Mouse (Mus musculus) heart, adult 2 months (tissue): ENCODE data around the gene Srp72. TPM values are rescaled to one million over a fixed set of nuclear protein-coding genes. Genes with fewer than 3 reads are reported as not detected.
"Not testable (repeated sequence)": the region's sequence is repeated elsewhere in the genome, so short reads cannot be mapped to it uniquely, and the experiment has no call there.

Experiments used
- DNase-seq, 2 experiments: peaks; one replicate each; pipeline ENCODE4 v3.0.0; 2021
- H3K27ac ChIP-seq: fragments of 200-600 bp; 2 replicates; pipeline ENCODE4 v1.8.1; 2022
- H3K27me3 ChIP-seq: fragments of 200-500 bp; 2 replicates; pipeline ENCODE4 v1.6.1; 2012; ENCODE audit warnings: mild to moderate bottlenecking, low read length, inconsistent platforms, mixed read lengths; ENCODE audit not compliant: control insufficient read depth, insufficient read depth
- H3K36me3 ChIP-seq: fragments of 200-500 bp; 2 replicates; pipeline ENCODE4 v1.6.1; 2012; ENCODE audit warnings: low read length, inconsistent platforms; ENCODE audit not compliant: control insufficient read depth, insufficient read depth
- H3K4me1 ChIP-seq: fragments of 200-500 bp; 2 replicates; pipeline ENCODE4 v1.6.1; 2011; ENCODE audit warnings: low read length; ENCODE audit not compliant: control insufficient read depth, insufficient read depth
- H3K4me3 ChIP-seq: fragments of 200-600 bp; 2 replicates; pipeline ENCODE4 v1.8.1; 2022
- H3K79me2 ChIP-seq: fragments of 200-500 bp; replicated peaks from 2 replicates; pipeline ENCODE4 v1.6.1; 2012; ENCODE audit warnings: mild to moderate bottlenecking, inconsistent platforms, low read length, moderate library complexity, mixed read lengths; ENCODE audit not compliant: control insufficient read depth, insufficient read depth
- H3K9ac ChIP-seq: fragments of 200-500 bp; 2 replicates; pipeline ENCODE4 v1.6.1; 2012; ENCODE audit warnings: low read depth, mild to moderate bottlenecking, control low read depth, inconsistent platforms, low read length, mixed read lengths
- CTCF ChIP-seq: fragments of 200-600 bp; IDR thresholded peaks from 2 replicates; pipeline ENCODE4 v1.8.1; 2022; ENCODE audit warnings: antibody characterized with exemption, mild to moderate bottlenecking, moderate library complexity
- EP300 ChIP-seq: fragments of 200-500 bp; IDR thresholded peaks from 2 replicates; pipeline ENCODE4 v1.6.1; 2011; ENCODE audit warnings: low read depth, low read length, control low read depth; ENCODE audit not compliant: insufficient read depth
- POLR2A ChIP-seq: fragments of 200-500 bp; IDR thresholded peaks from 2 replicates; pipeline ENCODE4 v1.6.1; 2011; ENCODE audit warnings: mild to moderate bottlenecking, low read depth, low read length, control low read depth; ENCODE audit not compliant: insufficient read depth
- WGBS: fragments of 180-500 bp; shearing (Covaris S2); methylation state at CpG from one replicate; pipeline ENCODE4 v1.1.7; 2018; 5-methylcytosine and 5-hydroxymethylcytosine counted together
- intact Hi-C: fragments of 180-260 bp; cut with DNase I; formaldehyde crosslinking; loops from one replicate; pipeline ENCODE4 v1.15.1; 2025
- polyA plus RNA-seq: library from polyadenylated mRNA; depleted of rRNA; stranded (reverse); fragments of >200 nt; gene quantifications from 2 replicates; pipeline ENCODE4 v1.2.3, GENCODE M21; 2012
- total RNA-seq, 2 experiments: library from RNA; stranded (reverse); gene quantifications; 2 replicates each; pipeline ENCODE4 v1.2.3; 2021

Srp72 gene
- total and polyA plus RNA-seq, 3 experiments, result 16.3 to 56.2 (median 51.5) TPM

- 15% methylated on average over 57 of the region's 57 CpGs for WGBS
- peak within 1 kb of the TSS; percentile 51 for H3K4me3 ChIP-seq
Observed at GRCm38 (mm10) chr5:77015544-77016482, 41.3 kb downstream of the Srp72 start, which contains the start of gene Thegl. Gene Thegl, plus strand, starts transcription at chr5:77016023.

DNA sequence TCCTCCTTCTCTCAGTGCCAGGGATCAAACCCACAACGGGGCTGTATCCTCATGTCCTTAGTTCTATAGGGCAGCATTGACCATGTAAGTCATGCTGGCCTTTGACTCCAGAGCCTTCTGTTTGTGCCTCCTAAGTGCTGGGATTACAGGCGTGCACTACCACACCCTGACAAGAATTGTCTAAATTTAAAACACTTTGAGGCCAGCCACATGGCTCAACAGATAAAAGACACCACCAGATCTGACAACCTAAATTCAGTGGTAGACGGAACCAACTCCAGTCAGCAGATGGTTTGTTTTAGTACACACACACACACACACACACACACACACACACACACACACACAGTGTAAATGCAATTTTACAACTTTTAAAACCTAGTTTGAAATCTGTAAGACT, 53.6 kb downstream of the Srp72 start:
- intact Hi-C loops, result no loop called here
- WGBS, result 67% methylated on average over 3 of the region's 3 CpGs

More at GRCm38 (mm10) chr5:77015544-77016482, 41.3 kb downstream of the Srp72 start, which contains the start of gene Thegl:
- H3K4me1 ChIP-seq, result no peaks in the 10 kb centered on the region; the same call in 1 of the 2 replicates
- H3K36me3 ChIP-seq, result no peaks in the 10 kb centered on the region
- H3K27ac ChIP-seq, result no peak within 1 kb of the TSS
- H3K27me3 ChIP-seq, result no peaks in the 10 kb centered on the region
- intact Hi-C loops, result no loop called here
- H3K9ac ChIP-seq, result 0 out of 2 replicates have a peak within 1 kb of the TSS, but pooled peaks have one; percentile 2
- no peak for TF ChIP-seq EP300
- TF ChIP-seq CTCF, result no peak
- no peak for TF ChIP-seq POLR2A
- peak; percentile 75 to 78 for DNase-seq
- H3K79me2 ChIP-seq, result no peaks in the 10 kb centered on the region

DNA sequence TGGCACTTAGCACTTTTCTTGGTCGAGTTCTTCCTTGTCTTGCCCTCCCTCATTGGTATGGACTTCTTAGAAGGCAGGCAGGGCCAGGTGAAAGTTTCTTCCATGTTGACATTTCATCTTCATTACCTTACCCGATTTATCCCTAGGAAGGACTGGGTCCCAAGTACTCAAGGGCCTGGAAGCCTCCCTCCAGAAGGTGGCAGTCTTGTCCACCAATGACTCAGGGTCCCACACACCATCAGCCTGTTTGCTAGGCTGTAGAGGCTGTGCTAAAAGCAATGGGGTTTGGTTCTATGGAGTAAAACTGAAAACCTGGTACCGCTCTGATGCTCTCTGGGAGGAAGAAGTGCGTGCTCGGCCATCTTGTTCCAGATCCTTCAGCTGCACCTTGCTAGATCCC, 55.3 kb downstream of the Srp72 start:
- no peaks in the 10 kb centered on the region for H3K36me3 ChIP-seq
- no peak overlapping the region for H3K4me3 ChIP-seq
- no peaks in the 10 kb centered on the region for H3K4me1 ChIP-seq
- DNase-seq, result peak; percentile 44 to 49
- H3K79me2 ChIP-seq, result no peaks in the 10 kb centered on the region
- H3K27me3 ChIP-seq, result no peaks in the 10 kb centered on the region
- 80% methylated on average over 5 of the region's 5 CpGs for WGBS
- intact Hi-C loops, result loop anchor here (1.0 kb wide), 2 partner anchors 141 to 188 kb away; no protein-coding TSS in a partner anchor
- no peak for TF ChIP-seq POLR2A
- peak; percentile 79 for TF ChIP-seq CTCF
- H3K9ac ChIP-seq, result no peak overlapping the region
- H3K27ac ChIP-seq, result no peak overlapping the region

More for the DNA sequence above, 53.6 kb downstream of the Srp72 start:
- H3K27ac ChIP-seq, result no peak overlapping the region
- TF ChIP-seq POLR2A (no peak), CTCF (no peak), EP300 (no peak)
- H3K36me3 ChIP-seq, result no peaks in the 10 kb centered on the region
- no peak overlapping the region for H3K9ac ChIP-seq
- no peak overlapping the region for H3K4me3 ChIP-seq
- no peaks in the 10 kb centered on the region for H3K4me1 ChIP-seq
- no peaks in the 10 kb centered on the region for H3K79me2 ChIP-seq
- no peaks in the 10 kb centered on the region for H3K27me3 ChIP-seq
- no peak for DNase-seq

DNA sequence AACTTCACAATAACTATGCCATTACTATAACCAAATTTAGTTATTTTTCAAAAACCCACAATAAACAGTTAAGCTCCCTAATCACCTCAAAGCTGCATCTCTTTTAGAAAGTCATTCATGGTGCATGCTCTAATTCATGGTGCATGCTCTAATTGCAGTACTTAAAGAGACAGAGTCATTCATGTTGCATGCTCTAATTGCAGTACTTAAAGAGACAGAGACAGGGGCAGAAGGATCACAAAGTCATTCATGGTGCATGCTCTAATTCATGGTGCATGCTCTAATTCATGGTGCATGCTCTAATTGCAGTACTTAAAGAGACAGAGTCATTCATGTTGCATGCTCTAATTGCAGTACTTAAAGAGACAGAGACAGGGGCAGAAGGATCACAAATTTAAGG, 60.6 kb downstream of the Srp72 start:
- H3K36me3 ChIP-seq, H3K9ac ChIP-seq, intact Hi-C loops, H3K27me3 ChIP-seq, H3K4me3 ChIP-seq, H3K4me1 ChIP-seq, H3K27ac ChIP-seq, H3K79me2 ChIP-seq, DNase-seq: not testable (repeated sequence)

- Histone ChIP-seq H3K36me3 (no peaks in the 10 kb centered on the region), H3K27ac (no peak overlapping the region), H3K79me2 (no peaks in the 10 kb centered on the region), H3K9ac (no peak overlapping the region), H3K27me3 (no peaks in the 10 kb centered on the region), H3K4me1 (no peaks in the 10 kb centered on the region), H3K4me3 (no peak overlapping the region)
- WGBS, result 84% methylated on average over 10 of the region's 10 CpGs
- TF ChIP-seq POLR2A, result no peak
- intact Hi-C loops, result no loop called here
- no peak for DNase-seq
Observed at GRCm38 (mm10) chr5:77038451-77038850, 64.0 kb downstream of the Srp72 start.

DNA sequence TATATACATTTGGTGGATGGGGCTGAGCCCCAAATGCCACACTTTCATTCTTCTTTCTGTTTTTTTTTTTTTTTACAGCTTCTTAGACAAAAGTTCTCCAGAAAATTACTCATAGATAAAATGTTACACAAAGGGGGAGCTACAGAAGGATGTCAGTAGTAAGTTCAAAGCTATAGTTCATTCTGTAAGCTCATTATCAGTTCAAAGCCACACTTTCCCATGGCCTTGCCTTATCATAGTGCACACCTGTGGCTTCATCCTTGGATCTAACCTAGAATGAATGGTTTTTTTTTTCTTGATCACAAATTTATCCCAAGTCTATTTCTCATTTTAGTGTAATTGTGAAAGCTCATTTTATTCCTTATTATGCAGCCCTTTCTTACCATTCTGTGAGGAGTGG, 64.9 kb downstream of the Srp72 start:
- Histone ChIP-seq H3K36me3 (no peaks in the 10 kb centered on the region), H3K27ac (no peak overlapping the region), H3K9ac (no peak overlapping the region), H3K27me3 (no peaks in the 10 kb centered on the region), H3K4me1 (no peaks in the 10 kb centered on the region), H3K4me3 (no peak overlapping the region), H3K79me2 (no peaks in the 10 kb centered on the region)
- intact Hi-C loops, result no loop called here
- TF ChIP-seq CTCF (no peak), EP300 (no peak), POLR2A (no peak)
- no peak for DNase-seq
